Mouse (Mus musculus) embryonic facial prominence, embryonic 10.5 days (tissue): ENCODE measurements around the gene Kcnn1. TPM values are rescaled to one million over a fixed set of nuclear protein-coding genes. Genes with fewer than 3 reads are reported as not detected.
A peak's percentile ranks its signal among the peaks of the same experiment; 100 is the strongest.
"Not testable (repeated sequence)": the region's sequence is repeated elsewhere in the genome, so short reads cannot be mapped to it uniquely, and the experiment has no call there.

Experiments
- DNase-seq: peaks from one replicate; pipeline ENCODE4 v3.0.0-alpha.2; 2017; ENCODE audit warnings: low spot score
- H3K27ac ChIP-seq: fragments of 300-500 bp; sonication (generic); replicated peaks from 2 replicates; pipeline ENCODE4 v1.5.1; 2016; ENCODE audit warnings: mild to moderate bottlenecking
- H3K27me3 ChIP-seq: fragments of 300-500 bp; sonication (generic); replicated peaks from 2 replicates; pipeline ENCODE4 v1.6.1; 2016; ENCODE audit warnings: low read depth, mild to moderate bottlenecking; ENCODE audit not compliant: poor library complexity, severe bottlenecking
- H3K36me3 ChIP-seq: fragments of 300-500 bp; sonication (generic); replicated peaks from 2 replicates; pipeline ENCODE4 v1.6.1; 2016; ENCODE audit warnings: mild to moderate bottlenecking, moderate library complexity
- H3K4me1 ChIP-seq: fragments of 300-500 bp; sonication (generic); 2 replicates; pipeline ENCODE4 v1.6.1; 2016
- H3K4me3 ChIP-seq: fragments of 300-500 bp; sonication (generic); 2 replicates; pipeline ENCODE4 v1.5.1; 2016; ENCODE audit warnings: mild to moderate bottlenecking, moderate library complexity
- H3K9me3 ChIP-seq: fragments of 300-500 bp; sonication (generic); 2 replicates; pipeline ENCODE4 v1.6.1; 2016; ENCODE audit warnings: mild to moderate bottlenecking
- WGBS: fragments of 180-500 bp; shearing (Covaris S2); methylation state at CpG from one replicate; pipeline ENCODE4 v1.1.7; 2016; 5-methylcytosine and 5-hydroxymethylcytosine counted together
- polyA plus RNA-seq: library from polyadenylated mRNA; unstranded; fragments of >200 nt; fragmentation: Nextera tagmentation; extraction: Ambion mirVana; gene quantifications from 2 replicates; pipeline ENCODE4 v1.2.1, GENCODE M21; 2016

Kcnn1 gene
- polyA plus RNA-seq, 1 experiment from 2014 or later: 5.1 TPM

DNA sequence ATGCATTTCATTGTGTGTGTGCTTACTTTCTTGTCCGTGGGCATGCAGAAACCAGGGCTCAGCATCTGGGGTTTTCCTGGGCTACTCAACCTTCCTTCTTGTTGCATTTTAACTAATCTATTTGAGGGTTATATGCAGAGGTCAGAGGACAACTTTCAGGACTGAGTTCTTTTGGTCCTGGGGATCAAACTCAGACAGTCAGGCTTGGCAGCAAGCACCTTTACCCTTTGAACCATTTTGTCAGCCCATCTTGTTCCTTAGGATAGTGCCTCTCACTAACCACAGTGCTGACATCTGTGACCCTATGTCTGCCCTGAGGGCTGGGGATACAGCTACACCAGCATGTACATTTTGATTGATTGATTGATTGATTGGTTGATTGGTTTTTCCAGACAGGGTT is 35.3 kb downstream of the Kcnn1 start:
- DNase-seq: no peak
- H3K27ac ChIP-seq: no peak overlapping the region
- H3K4me1 ChIP-seq: peaks cover 23% of the 10 kb centered on the region
- no peaks in the 10 kb centered on the region for H3K36me3 ChIP-seq
- no peak overlapping the region for H3K4me3 ChIP-seq
- peaks cover 3% of the 10 kb centered on the region; the same call in 1 of the 2 replicates for H3K9me3 ChIP-seq
- 88% methylated on average over 1 of the region's 1 CpGs for WGBS
- peaks cover 1% of the 10 kb centered on the region; the same call in 1 of the 2 replicates for H3K27me3 ChIP-seq

DNA sequence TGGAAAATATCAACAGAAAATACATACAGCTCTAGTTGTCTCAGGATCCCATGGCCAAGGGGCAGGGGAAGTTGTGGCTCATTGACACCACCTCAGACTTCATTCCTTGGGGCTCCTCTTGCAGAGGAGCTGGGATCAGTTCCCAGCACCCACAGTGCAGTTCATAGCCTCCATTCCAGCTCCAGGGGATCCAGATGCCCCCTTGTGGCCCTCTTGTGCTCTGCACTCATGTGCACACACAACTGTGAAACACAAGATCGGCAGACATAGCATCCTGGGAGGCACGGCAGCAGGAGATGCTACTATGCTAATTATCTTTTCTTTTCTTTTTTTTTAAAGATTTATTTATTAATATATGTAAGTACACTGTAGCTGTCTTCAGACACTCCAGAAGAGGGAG is 36.0 kb downstream of the Kcnn1 start:
- Histone ChIP-seq H3K4me3 (no peak overlapping the region), H3K27me3 (peaks cover 4% of the 10 kb centered on the region), H3K27ac (no peak overlapping the region), H3K4me1 (peaks cover 17% of the 10 kb centered on the region), H3K36me3 (no peaks in the 10 kb centered on the region), H3K9me3 (peaks cover 3% of the 10 kb centered on the region; the same call in 1 of the 2 replicates)
- no peak for DNase-seq
- 97% methylated on average over 2 of the region's 2 CpGs for WGBS

DNA sequence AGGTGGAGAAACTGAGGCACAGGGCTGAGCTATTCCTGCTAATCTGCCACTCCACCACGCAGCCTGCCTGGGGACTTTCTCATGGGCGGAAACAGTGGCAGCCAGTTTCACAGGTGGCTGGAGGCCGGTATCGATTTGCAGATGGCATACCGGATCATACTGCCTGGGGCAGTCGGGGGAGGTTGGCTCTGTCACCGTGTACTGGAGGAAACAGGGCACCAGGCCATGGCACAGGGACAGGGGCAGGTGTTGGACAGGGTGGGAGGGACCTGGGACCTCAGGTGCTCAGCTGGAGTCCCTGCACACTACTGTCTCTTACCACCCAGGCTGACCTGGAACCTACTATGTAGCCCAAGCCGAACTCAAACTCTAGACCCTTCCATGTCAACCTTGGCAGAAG is 37.2 kb downstream of the Kcnn1 start:
- no peak for DNase-seq
- 83% methylated on average over 8 of the region's 8 CpGs for WGBS

DNA sequence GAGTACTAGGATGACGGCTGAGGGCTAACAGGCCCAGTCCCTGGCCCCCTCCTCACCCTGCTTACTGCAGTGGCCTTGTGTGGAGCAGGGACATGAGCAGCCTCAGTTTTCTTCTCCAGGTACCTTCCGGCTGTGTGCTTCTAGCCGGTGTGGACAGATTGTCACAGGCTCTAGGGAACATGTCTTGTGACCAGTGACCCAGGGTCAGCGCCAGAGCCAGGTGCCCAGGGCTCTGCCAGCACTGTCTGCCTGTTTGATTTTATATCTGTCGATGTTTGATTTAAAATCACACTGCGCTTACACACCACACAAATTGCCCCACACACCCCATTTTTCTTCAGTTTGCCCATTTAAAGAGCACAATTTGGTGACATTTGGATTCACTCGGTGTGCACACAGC is 39.3 kb downstream of the Kcnn1 start:
- H3K4me3 ChIP-seq: no peak overlapping the region
- H3K36me3 ChIP-seq: no peaks in the 10 kb centered on the region
- WGBS: 84% methylated on average over 7 of the region's 7 CpGs
- H3K4me1 ChIP-seq: peaks cover 25% of the 10 kb centered on the region
- peaks cover 35% of the 10 kb centered on the region for H3K27me3 ChIP-seq
- DNase-seq: no peak
- peaks cover 14% of the 10 kb centered on the region; the same call in 1 of the 2 replicates for H3K9me3 ChIP-seq
- no peak overlapping the region for H3K27ac ChIP-seq

More for the DNA sequence above, 37.2 kb downstream of the Kcnn1 start:
- Histone ChIP-seq H3K27me3 (peaks cover 14% of the 10 kb centered on the region), H3K9me3 (peaks cover 3% of the 10 kb centered on the region; the same call in 1 of the 2 replicates), H3K27ac (no peak overlapping the region), H3K4me3 (no peak overlapping the region), H3K36me3 (no peaks in the 10 kb centered on the region), H3K4me1 (peaks cover 15% of the 10 kb centered on the region)

DNA sequence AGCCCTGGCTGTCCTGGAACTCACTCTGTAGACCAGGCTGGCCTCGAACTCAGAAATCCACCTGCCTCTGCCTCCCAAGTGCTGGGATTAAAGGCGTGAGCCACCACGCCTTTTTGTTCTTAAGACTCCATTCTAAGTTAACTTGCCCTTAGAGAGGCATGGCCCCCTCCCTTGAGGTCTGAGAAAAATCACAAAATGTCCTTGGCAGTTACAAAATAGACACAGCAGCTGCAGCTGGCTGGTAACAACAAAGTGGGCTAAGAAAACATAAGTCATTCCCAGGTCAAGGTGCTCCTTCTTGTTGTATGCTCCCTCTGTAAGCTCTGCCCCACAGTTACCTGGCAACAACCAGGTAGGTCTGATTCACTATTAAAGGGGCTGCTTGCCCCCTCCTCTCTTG is 40.5 kb downstream of the Kcnn1 start:
- H3K27me3 ChIP-seq: peaks cover 45% of the 10 kb centered on the region
- not testable (repeated sequence) for DNase-seq, H3K4me3 ChIP-seq, H3K36me3 ChIP-seq, H3K27ac ChIP-seq
- peaks cover 19% of the 10 kb centered on the region for H3K9me3 ChIP-seq
- H3K4me1 ChIP-seq: peaks cover 25% of the 10 kb centered on the region
- WGBS: 85% methylated on average over 3 of the region's 3 CpGs

DNA sequence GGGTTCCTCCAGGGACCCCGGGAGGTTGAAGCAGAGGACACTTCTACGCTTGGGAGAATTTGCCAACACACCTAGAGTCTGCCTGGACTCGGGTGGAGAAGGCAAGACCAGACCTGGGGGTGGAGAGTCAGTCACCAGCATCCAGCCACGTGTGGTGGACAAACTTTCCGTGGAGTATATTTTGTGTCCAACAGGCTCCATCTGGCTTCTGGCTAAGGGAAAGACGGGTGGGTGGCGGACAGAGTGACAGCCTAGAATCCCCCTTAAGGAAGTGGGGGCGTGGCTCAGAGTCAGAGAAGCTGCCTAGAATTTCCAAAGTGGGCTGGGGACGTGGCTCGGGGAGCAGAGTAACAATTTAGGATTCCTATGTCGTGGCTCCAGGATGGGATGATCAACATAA is 41.1 kb downstream of the Kcnn1 start:
- Histone ChIP-seq H3K9me3 (peaks cover 18% of the 10 kb centered on the region), H3K36me3 (no peaks in the 10 kb centered on the region), H3K4me1 (peaks cover 28% of the 10 kb centered on the region), H3K27me3 (peaks cover 51% of the 10 kb centered on the region), H3K4me3 (no peak overlapping the region), H3K27ac (peak overlapping the region; percentile 44)
- 48% methylated on average over 11 of the region's 11 CpGs for WGBS
- DNase-seq: no peak

DNA sequence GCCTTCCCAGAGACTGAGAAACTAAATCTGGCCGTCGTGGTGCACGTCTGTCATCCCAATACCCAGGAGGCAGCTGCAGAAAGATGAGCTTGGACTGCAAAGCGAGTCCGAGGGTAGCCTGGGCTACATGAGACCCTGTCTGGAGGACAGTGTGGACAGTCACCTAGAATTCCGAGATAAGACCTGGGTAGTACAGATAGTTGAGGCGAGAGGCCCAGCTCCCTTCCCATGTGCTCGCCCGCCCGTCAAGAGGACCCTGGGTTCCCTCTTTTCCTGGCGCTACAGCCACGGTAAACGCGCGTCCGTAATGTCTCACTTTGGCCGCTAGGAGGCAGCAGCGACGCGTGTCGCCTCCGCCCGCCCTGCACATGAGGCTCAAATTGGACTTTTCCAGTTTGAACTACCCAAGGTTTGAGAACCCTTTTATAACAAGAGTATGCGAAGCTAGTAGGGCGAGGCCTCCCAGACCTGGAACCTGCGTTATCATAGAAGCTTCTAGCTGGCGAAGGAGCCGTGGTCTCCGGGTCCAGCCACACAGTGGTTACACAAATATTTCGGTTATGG is 41.6 kb downstream of the Kcnn1 start:
- Histone ChIP-seq H3K36me3 (no peaks in the 10 kb centered on the region), H3K27me3 (peaks cover 56% of the 10 kb centered on the region), H3K27ac (peak overlapping the region; percentile 44), H3K4me1 (peaks cover 33% of the 10 kb centered on the region), H3K9me3 (peaks cover 16% of the 10 kb centered on the region), H3K4me3 (no peak overlapping the region)
- WGBS: 14% methylated on average over 30 of the region's 30 CpGs
- DNase-seq: peak; percentile 83

DNA sequence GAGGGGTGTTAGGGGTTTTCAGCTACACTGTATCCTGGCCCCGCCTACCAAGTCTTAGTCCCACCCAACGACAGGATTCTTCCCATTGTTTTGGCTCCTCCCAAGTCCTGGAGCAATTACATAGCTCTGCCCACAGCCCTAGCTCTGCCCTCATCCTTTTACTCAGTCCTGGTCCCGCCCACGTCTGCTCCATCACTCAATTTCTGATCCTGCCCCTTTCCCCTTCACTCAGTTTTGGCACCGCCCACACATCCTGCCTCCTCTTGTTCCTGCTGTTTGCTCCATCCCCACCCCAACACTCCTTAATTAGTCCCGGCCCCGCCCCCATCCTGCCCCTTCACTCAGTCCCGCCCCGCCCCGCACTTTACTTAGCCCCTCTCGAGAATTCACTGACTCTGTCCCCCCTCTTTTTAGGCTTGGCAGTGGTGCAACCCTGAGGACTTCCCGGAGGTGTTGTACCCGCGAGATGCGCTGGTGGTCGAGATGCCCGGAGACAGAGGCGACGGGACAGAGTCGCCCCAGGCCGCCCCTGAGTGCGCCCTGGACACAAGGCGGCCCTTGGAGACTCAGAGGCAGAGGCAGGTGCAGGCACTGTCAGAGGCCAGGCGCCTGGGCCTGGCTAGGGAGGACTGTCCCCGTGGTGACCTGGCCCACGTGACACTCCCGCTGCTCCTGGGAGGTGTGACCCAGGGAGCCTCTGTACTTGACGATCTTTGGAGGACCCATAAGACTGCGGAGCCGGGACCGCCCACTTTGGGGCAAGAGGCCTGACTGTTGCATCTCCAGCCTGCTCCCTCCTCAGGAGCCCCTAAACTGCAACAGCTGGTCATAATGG is 42.7 kb downstream of the Kcnn1 start:
- peak; percentile 81 for DNase-seq
- Histone ChIP-seq H3K27ac (peak overlapping the region; percentile 15; the same call in 1 of the 2 replicates), H3K4me3 (peak overlapping the region; percentile 43), H3K4me1 (peaks cover 34% of the 10 kb centered on the region), H3K36me3 (no peaks in the 10 kb centered on the region), H3K9me3 (peaks cover 16% of the 10 kb centered on the region), H3K27me3 (peaks cover 68% of the 10 kb centered on the region)
- WGBS: 3% methylated on average over 31 of the region's 31 CpGs

DNA sequence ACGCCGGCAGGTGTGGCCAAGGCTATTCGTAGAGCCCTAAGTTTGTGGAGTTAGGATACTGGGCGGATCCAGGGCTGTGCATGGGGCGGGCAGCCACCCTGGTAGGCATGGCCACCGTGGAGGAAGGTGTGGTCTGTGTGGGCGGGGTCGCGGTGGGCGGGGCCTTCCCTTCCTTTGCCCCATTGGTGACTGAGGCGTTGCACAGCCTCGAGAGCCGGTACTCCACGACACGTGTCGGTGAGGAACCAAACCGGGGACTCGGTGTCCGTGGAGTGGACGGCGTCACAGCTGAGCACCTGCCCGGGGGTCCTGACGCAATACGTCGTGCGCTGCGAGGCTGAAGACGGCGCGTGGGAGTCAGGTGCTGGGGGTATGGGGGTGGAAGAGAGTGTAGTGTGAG is 46.4 kb downstream of the Kcnn1 start:
- peak; percentile 64 for DNase-seq
- Histone ChIP-seq H3K4me3 (peak overlapping the region; percentile 36), H3K27me3 (peaks cover 88% of the 10 kb centered on the region), H3K36me3 (no peaks in the 10 kb centered on the region), H3K4me1 (peaks cover 27% of the 10 kb centered on the region), H3K9me3 (peaks cover 16% of the 10 kb centered on the region), H3K27ac (no peak overlapping the region)
- 6% methylated on average over 30 of the region's 30 CpGs for WGBS

DNA sequence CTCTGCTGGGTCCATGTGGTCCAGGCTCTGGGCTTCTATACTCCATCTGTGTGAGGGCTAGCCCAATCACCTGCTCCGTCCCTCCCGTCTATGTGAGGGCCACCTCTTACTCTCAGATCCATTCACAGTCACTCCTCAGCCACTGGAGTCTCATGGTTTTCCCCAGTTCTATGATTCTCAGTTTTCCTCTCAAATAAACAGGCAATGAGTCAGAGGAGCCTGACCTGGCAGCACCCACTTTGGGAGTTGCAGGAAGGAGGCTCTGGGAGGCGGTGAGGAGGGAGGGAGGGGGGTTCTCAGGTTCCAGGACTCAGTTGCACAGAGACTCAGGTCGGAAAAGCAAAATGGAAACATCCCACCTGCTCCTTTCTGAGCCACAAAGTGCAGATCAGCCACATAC is 50.2 kb downstream of the Kcnn1 start:
- Histone ChIP-seq H3K27ac (no peak overlapping the region), H3K27me3 (peaks cover 78% of the 10 kb centered on the region), H3K9me3 (no peaks in the 10 kb centered on the region), H3K4me1 (peaks cover 27% of the 10 kb centered on the region), H3K36me3 (no peaks in the 10 kb centered on the region), H3K4me3 (no peak overlapping the region)
- 56% methylated on average over 4 of the region's 4 CpGs for WGBS
- no peak for DNase-seq

DNA sequence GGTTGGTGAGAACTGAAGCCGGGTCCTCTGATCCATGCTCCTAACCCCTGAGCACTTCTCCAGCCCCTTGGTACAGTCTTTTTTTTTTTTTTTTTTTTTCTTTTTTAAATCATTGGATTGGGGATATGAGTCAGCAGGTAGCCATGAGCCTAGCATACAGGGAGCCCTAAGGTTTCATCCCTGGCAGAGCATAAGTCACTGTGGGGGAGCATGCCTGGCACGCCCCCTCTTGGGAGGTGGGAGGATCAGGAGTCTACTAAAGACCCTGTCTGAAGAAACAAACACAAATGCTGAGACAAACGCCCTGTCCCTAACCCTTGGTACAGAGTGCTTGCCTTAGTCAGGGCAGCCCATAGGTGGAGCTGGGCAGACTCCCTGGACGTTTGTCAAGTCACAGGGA is 51.0 kb downstream of the Kcnn1 start:
- Histone ChIP-seq H3K27me3 (peaks cover 75% of the 10 kb centered on the region), H3K4me1 (peaks cover 25% of the 10 kb centered on the region), H3K4me3 (no peak overlapping the region), H3K27ac (no peak overlapping the region), H3K9me3 (no peaks in the 10 kb centered on the region), H3K36me3 (no peaks in the 10 kb centered on the region)
- 47% methylated on average over 4 of the region's 4 CpGs for WGBS
- DNase-seq: no peak

DNA sequence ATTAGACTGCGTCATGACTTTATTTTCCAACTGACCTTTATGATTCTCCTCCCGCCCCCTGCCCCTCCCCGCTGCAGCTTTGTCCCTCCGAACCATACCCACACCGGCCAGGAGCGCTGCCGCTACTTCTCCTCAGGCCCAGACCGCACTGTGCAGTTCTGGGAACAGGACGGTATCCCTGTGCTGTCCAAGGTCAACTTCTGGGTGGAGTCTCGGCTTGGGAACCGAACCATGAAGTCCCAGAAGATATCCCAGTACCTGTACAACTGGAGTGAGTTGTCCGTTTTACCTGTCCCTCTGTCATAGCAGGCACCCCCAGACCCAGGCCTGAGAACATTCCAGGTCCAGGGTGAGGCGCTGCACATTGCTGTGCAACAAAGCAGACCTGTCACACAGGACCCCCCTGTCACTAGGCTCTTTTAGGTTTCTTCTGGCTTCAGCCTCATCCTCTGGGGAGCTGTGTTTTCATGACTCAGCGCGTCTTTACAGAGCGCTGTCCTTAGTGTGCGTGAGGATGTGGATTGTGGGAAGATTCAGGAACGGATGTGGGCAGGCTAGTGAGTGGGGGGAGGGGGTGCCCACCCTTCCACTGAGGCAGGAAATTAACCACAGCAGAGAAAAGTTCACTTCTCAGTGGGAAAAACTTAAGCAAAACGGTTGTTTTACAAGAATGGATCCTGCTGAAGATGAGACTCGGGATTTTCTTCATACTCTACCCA is 51.9 kb downstream of the Kcnn1 start:
- WGBS: 72% methylated on average over 20 of the region's 20 CpGs
- H3K27ac ChIP-seq: no peak overlapping the region
- DNase-seq: no peak
- no peaks in the 10 kb centered on the region for H3K9me3 ChIP-seq
- H3K4me1 ChIP-seq: peaks cover 19% of the 10 kb centered on the region
- no peaks in the 10 kb centered on the region for H3K36me3 ChIP-seq
- no peak overlapping the region for H3K4me3 ChIP-seq
- peaks cover 75% of the 10 kb centered on the region for H3K27me3 ChIP-seq
